In the genomic region with DNA sequence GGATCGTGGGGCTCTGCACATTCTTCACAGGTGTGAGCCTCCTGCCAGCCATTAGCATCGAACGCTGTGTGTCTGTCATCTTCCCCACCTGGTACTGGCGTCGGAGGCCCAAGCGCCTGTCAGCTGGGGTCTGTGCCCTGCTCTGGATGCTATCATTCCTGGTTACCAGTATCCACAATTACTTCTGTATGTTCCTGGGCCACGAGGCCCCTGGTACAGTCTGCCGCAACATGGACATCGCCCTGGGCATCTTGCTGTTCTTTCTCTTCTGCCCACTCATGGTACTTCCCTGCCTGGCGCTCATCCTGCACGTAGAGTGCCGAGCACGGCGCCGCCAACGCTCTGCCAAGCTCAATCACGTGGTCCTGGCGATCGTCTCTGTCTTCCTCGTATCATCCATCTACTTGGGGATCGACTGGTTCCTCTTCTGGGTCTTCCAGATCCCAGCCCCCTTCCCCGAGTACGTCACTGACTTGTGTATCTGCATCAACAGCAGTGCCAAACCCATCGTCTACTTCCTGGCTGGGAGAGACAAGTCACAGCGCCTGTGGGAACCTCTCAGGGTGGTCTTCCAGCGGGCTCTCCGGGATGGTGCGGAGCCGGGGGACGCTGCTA, we compare ENCODE assay signal across 23 mouse cellular contexts. TPM values are rescaled to one million over a fixed set of nuclear protein-coding genes. Genes with fewer than 3 reads are reported as not detected.
A peak's percentile ranks its signal among the peaks of the same experiment; 100 is the strongest.
DNase-seq lines count a peak whose midpoint lies in the region; ATAC-seq and TF ChIP-seq lines count a peak whose summit lies in the region.
"Had no signal": no experiment of that assay in that cellular context is flagged by ENCODE, and none has a peak within 500 bp of the region (broad histone marks: within the 10 kb centered on the region; RNA-seq: fewer than 3 reads in every experiment).

No protein-coding gene starts in this region.

- H3K9ac ChIP-seq in lung, embryonic 14.5 days = no peak overlapping the region
- H3K9ac ChIP-seq in lung, postnatal 0 days (replicated peaks; ENCODE audit: low read depth) = no peak overlapping the region
- H3K9ac ChIP-seq: heart, embryonic 15.5 days; hindbrain, embryonic 13.5 days; limb, embryonic 12.5 days; liver, embryonic 15.5 days; midbrain, embryonic 13.5 days had no signal

- peaks cover 8% of the 10 kb centered on the region for H3K4me1 ChIP-seq in heart, embryonic 10.5 days
- no peaks in the 10 kb centered on the region; the same call in 1 of the 2 replicates for H3K4me1 ChIP-seq in lung, embryonic 14.5 days (ENCODE audit: insufficient read depth)
- peaks cover 1% of the 10 kb centered on the region; the same call in 1 of the 2 replicates for H3K4me1 ChIP-seq in lung, postnatal 0 days (ENCODE audit: insufficient read depth, low read depth, low read length)
- H3K4me1 ChIP-seq: liver, embryonic 15.5 days; midbrain, embryonic 13.5 days had no signal

- no peak for TF ChIP-seq EP300 in lung, postnatal 0 days (IDR thresholded peaks at IDR 0.05)

- H3K36me3 ChIP-seq in heart, embryonic 10.5 days = no peaks in the 10 kb centered on the region
- no peaks in the 10 kb centered on the region for H3K36me3 ChIP-seq in lung, embryonic 14.5 days (ENCODE audit: insufficient read depth)
- H3K36me3 ChIP-seq in lung, postnatal 0 days (ENCODE audit: insufficient read depth, low read length) = no peaks in the 10 kb centered on the region
- H3K36me3 ChIP-seq: heart, embryonic 15.5 days; hindbrain, embryonic 13.5 days; limb, embryonic 12.5 days; liver, embryonic 15.5 days; midbrain, embryonic 13.5 days had no signal

- peak; percentile 26; the same call in 1 of the 2 replicates for ATAC-seq in lung, embryonic 14.5 days (ENCODE audit: insufficient read depth)
- ATAC-seq in lung, postnatal 0 days = no peak
- ATAC-seq: midbrain, embryonic 13.5 days had no signal

- H3K4me2 ChIP-seq in lung, embryonic 14.5 days = 0 out of 2 replicates have a peak overlapping the region, but pooled peaks have one; percentile 18
- H3K4me2 ChIP-seq in lung, postnatal 0 days (replicated peaks; ENCODE audit: low read depth, low read length) = no peak overlapping the region
- H3K4me2 ChIP-seq: heart, embryonic 15.5 days; hindbrain, embryonic 13.5 days; limb, embryonic 12.5 days; liver, embryonic 15.5 days; midbrain, embryonic 13.5 days had no signal

- no peak for TF ChIP-seq CTCF in lung, embryonic 14.5 days (IDR thresholded peaks at IDR 0.05; ENCODE audit: low read depth)
- no peak for TF ChIP-seq CTCF in lung, postnatal 0 days (IDR thresholded peaks at IDR 0.05)

- DNase-seq in heart, embryonic 10.5 days (ENCODE audit: low spot score) = peak; percentile 72
- DNase-seq in heart, adult 18-20 months = no peak
- peak; percentile 10 for DNase-seq in lung, embryonic 14.5 days
- DNase-seq in lung, postnatal 0 days (ENCODE audit: low spot score) = no peak
- peak; percentile 77 for DNase-seq in MN1 (ENCODE audit: low spot score)
- peak; percentile 77 to 78 for DNase-seq in cerebellum, postnatal 25 days
- DNase-seq in embryo, embryonic 10.5 days (ENCODE audit: low spot score) = no peak
- DNase-seq: gastrocnemius, postnatal 10 days; kidney, adult 18-20 months; kidney, postnatal 4 days; right cerebral cortex, postnatal 14 days; thymus, postnatal 4 days had no signal

- H3K4me3 ChIP-seq in heart, embryonic 10.5 days = no peak overlapping the region
- no peak overlapping the region for H3K4me3 ChIP-seq in lung, embryonic 14.5 days (ENCODE audit: low read depth, low read length)
- H3K4me3 ChIP-seq in lung, postnatal 0 days (ENCODE audit: low read depth, low read length) = no peak overlapping the region
- H3K4me3 ChIP-seq: heart, embryonic 15.5 days; hindbrain, embryonic 13.5 days; limb, embryonic 12.5 days; liver, embryonic 15.5 days; midbrain, embryonic 13.5 days had no signal

- H3K27me3 ChIP-seq in heart, embryonic 10.5 days (ENCODE audit: insufficient read depth, poor library complexity, severe bottlenecking) = peaks cover 35% of the 10 kb centered on the region; the same call in 1 of the 2 replicates
- no peaks in the 10 kb centered on the region for H3K27me3 ChIP-seq in lung, embryonic 14.5 days (ENCODE audit: insufficient read depth, low read length)
- H3K27me3 ChIP-seq in lung, postnatal 0 days (replicated peaks; ENCODE audit: insufficient read depth, low read length) = no peaks in the 10 kb centered on the region
- H3K27me3 ChIP-seq: heart, embryonic 15.5 days; hindbrain, embryonic 13.5 days; limb, embryonic 12.5 days; liver, embryonic 15.5 days; midbrain, embryonic 13.5 days had no signal

- H3K9me3 ChIP-seq in heart, embryonic 10.5 days = no peaks in the 10 kb centered on the region
- no peaks in the 10 kb centered on the region for H3K9me3 ChIP-seq in lung, embryonic 14.5 days (ENCODE audit: low read depth, low read length)
- no peaks in the 10 kb centered on the region for H3K9me3 ChIP-seq in lung, postnatal 0 days (ENCODE audit: low read length)
- H3K9me3 ChIP-seq: heart, embryonic 15.5 days; hindbrain, embryonic 13.5 days; limb, embryonic 12.5 days; liver, embryonic 15.5 days; midbrain, embryonic 13.5 days had no signal

- WGBS in heart, embryonic 10.5 days = 64% methylated on average over 30 of the region's 30 CpGs
- 60% methylated on average over 30 of the region's 30 CpGs for WGBS in lung, embryonic 14.5 days
- 64% methylated on average over 30 of the region's 30 CpGs for WGBS in lung, postnatal 0 days

- no peak overlapping the region for H3K27ac ChIP-seq in heart, embryonic 10.5 days
- H3K27ac ChIP-seq in lung, embryonic 14.5 days (ENCODE audit: low read depth) = no peak overlapping the region
- no peak overlapping the region for H3K27ac ChIP-seq in lung, postnatal 0 days (ENCODE audit: low read length)
- H3K27ac ChIP-seq: heart, embryonic 15.5 days; hindbrain, embryonic 13.5 days; limb, embryonic 12.5 days; liver, embryonic 15.5 days; macrophage; midbrain, embryonic 13.5 days had no signal

RNA-seq across cellular contexts. Expression of a gene that starts 6.5 kb away (rescaled TPM):
- not detected in 2 replicates for polyA plus RNA-seq in heart, embryonic 10.5 days (2016; fragmentation: Nextera tagmentation; extraction: Ambion mirVana)
- not detected for total RNA-seq in heart, adult 18-20 months (2021)
- 0.05 TPM in 1 of 2 replicates, not detected in the other for polyA plus RNA-seq in lung, embryonic 14.5 days (2014; fragmentation: Nextera tagmentation; extraction: Ambion mirVana)
- polyA plus RNA-seq in lung, postnatal 0 days (2015; fragmentation: Nextera tagmentation; extraction: Ambion mirVana) = not detected in 2 replicates
- total RNA-seq: adrenal gland, adult 8-10 months; gastrocnemius, postnatal 10 days; layer of hippocampus, postnatal 36 days; MEL had no signal
- polyA plus RNA-seq: C2C12; embryonic facial prominence, embryonic 11.5 days; heart, embryonic 15.5 days; hindbrain, embryonic 13.5 days; limb, embryonic 12.5 days; liver, embryonic 15.5 days; macrophage; midbrain, embryonic 13.5 days had no signal

RNA-seq across cellular contexts. Expression of a gene that starts 7.5 kb away (rescaled TPM):
- polyA plus RNA-seq in heart, embryonic 10.5 days (2016; fragmentation: Nextera tagmentation; extraction: Ambion mirVana) = 0.17 and 0.21 TPM in 2 replicates
- total RNA-seq in heart, adult 18-20 months (2021) = 1 to 10 TPM; 2.1 to 2.4 TPM
- polyA plus RNA-seq in lung, embryonic 14.5 days (2014; fragmentation: Nextera tagmentation; extraction: Ambion mirVana) = 0.55 and 1.0 TPM in 2 replicates
- 2.6 and 3.4 TPM in 2 replicates for polyA plus RNA-seq in lung, postnatal 0 days (2015; fragmentation: Nextera tagmentation; extraction: Ambion mirVana)
- total RNA-seq: MEL had no signal
- polyA plus RNA-seq: macrophage had no signal

RNA-seq across cellular contexts. Expression of a gene that starts 24.4 kb away (rescaled TPM):
- 5.7 and 5.8 TPM in 2 replicates for polyA plus RNA-seq in heart, embryonic 10.5 days (2016; fragmentation: Nextera tagmentation; extraction: Ambion mirVana)
- 1 to 10 TPM; 1.7 to 3.4 TPM for total RNA-seq in heart, adult 18-20 months (2021)
- polyA plus RNA-seq in lung, embryonic 14.5 days (2014; fragmentation: Nextera tagmentation; extraction: Ambion mirVana) = 3.1 and 3.6 TPM in 2 replicates
- 17.3 and 22.7 TPM in 2 replicates for polyA plus RNA-seq in lung, postnatal 0 days (2015; fragmentation: Nextera tagmentation; extraction: Ambion mirVana)

Comparison
In these comparisons a context has a peak if more than half of its experiments do, and no peak if none do; other contexts are left out.
1. DNase-seq: peak in heart, embryonic 10.5 days (single experiment), lung, embryonic 14.5 days (single experiment), MN1 (single experiment) and cerebellum, postnatal 25 days (2 of 2); none in heart, adult 18-20 months (0 of 2), lung, postnatal 0 days (single experiment) and embryo, embryonic 10.5 days (single experiment).